Mouse (Mus musculus): ENCODE results near the gene Kin.

Gene Kin

GRCm38 (mm10) chr2:10108535-10109189 lies 28.3 kb downstream of the Kin start:
- in situ Hi-C loops (cut with MboI, MseI) = no loop called here

GRCm38 (mm10) chr2:10118751-10119150 lies 38.4 kb downstream of the Kin start:
- in situ Hi-C loops (cut with MboI, MseI) = no loop called here

- in situ Hi-C loops (cut with MboI, MseI) = no loop called here
These were observed 38.9 kb downstream of the Kin start for GRCm38 (mm10) chr2:10119276-10119675.

- in situ Hi-C loops (cut with MboI, MseI) = no loop called here
These were observed 41.4 kb downstream of the Kin start for GRCm38 (mm10) chr2:10121826-10122225.

- in situ Hi-C loops (cut with MboI, MseI) = no loop called here
These were observed 45.7 kb downstream of the Kin start for GRCm38 (mm10) chr2:10126122-10126521.

GRCm38 (mm10) chr2:10127471-10127870 lies 47.1 kb downstream of the Kin start:
- in situ Hi-C loops (cut with MboI, MseI) = no loop called here

GRCm38 (mm10) chr2:10128571-10128970 lies 48.2 kb downstream of the Kin start:
- in situ Hi-C loops (cut with MboI, MseI) = no loop called here

GRCm38 (mm10) chr2:10130341-10130990 lies 50.1 kb downstream of the Kin start:
- in situ Hi-C loops (cut with MboI, MseI) = no loop called here

GRCm38 (mm10) chr2:10131296-10131695 lies 50.9 kb downstream of the Kin start, which contains the start of gene Itih2:
Gene Itih2, minus strand, starts transcription at chr2:10131396.
- in situ Hi-C loops (cut with MboI, MseI) = no loop called here

GRCm38 (mm10) chr2:10132128-10132527 lies 51.7 kb downstream of the Kin start:
- in situ Hi-C loops (cut with MboI, MseI) = no loop called here

- in situ Hi-C loops (cut with MboI, MseI) = no loop called here
These were observed 53.5 kb downstream of the Kin start for GRCm38 (mm10) chr2:10133941-10134340.

- in situ Hi-C loops (cut with MboI, MseI) = loop anchor here (5.0 kb wide), 1 partner anchor 35 kb away; no protein-coding TSS in a partner anchor
These were observed 56.9 kb downstream of the Kin start for GRCm38 (mm10) chr2:10137320-10137719.

- in situ Hi-C loops (cut with MboI, MseI) = no loop called here
These were observed 60.1 kb downstream of the Kin start for GRCm38 (mm10) chr2:10140456-10140855.

Data from T-helper 1 cell (primary cell).